Mouse (Mus musculus) lung, postnatal 0 days (tissue): ENCODE measurements around the gene Sash1.

Source experiments
- CTCF ChIP-seq: IDR thresholded peaks from 2 replicates; pipeline ENCODE4 v1.5.1; 2016; ENCODE audit warnings: antibody characterized with exemption, mild to moderate bottlenecking
- EP300 ChIP-seq: IDR thresholded peaks from 2 replicates; pipeline ENCODE4 v1.6.1; 2016; ENCODE audit warnings: antibody characterized with exemption, mild to moderate bottlenecking, control low read depth

- TF ChIP-seq EP300: no peak
- no peak for TF ChIP-seq CTCF
Measured at GRCm38 (mm10) chr10:8921098-8921693, 35.3 kb upstream of the Sash1 start.
